ENCODE assay signal across 9 mouse cellular contexts in genomic region chr4:63557124-63558059, GRCm38 (mm10). TPM values are rescaled to one million over a fixed set of nuclear protein-coding genes. Genes with fewer than 3 reads are reported as not detected.
DNase-seq lines count a peak whose midpoint lies in the region; ATAC-seq lines count a peak whose summit lies in the region.
"Had no signal": no experiment of that assay in that cellular context is flagged by ENCODE, and none has a peak within 500 bp of the region (broad histone marks: within the 10 kb centered on the region; RNA-seq: fewer than 3 reads in every experiment).

No protein-coding gene starts in this region.

- peaks cover 3% of the 10 kb centered on the region; the same call in 1 of the 2 replicates for H3K36me3 ChIP-seq in forebrain, embryonic 11.5 days (ENCODE audit: control insufficient read depth, insufficient read depth, low read length)
- peaks cover 17% of the 10 kb centered on the region for H3K36me3 ChIP-seq in kidney, embryonic 16.5 days (ENCODE audit: insufficient read depth, low read length)
- H3K36me3 ChIP-seq in midbrain, embryonic 10.5 days: peaks cover 15% of the 10 kb centered on the region

- no peaks in the 10 kb centered on the region for H3K27me3 ChIP-seq in forebrain, embryonic 11.5 days (ENCODE audit: control insufficient read depth, insufficient read depth, low read length)
- H3K27me3 ChIP-seq in kidney, embryonic 16.5 days (ENCODE audit: insufficient read depth, low read length): no peaks in the 10 kb centered on the region
- H3K27me3 ChIP-seq in midbrain, embryonic 10.5 days (ENCODE audit: low read depth, poor library complexity, severe bottlenecking): peaks cover 7% of the 10 kb centered on the region; the same call in 1 of the 2 replicates

- H3K4me2 ChIP-seq in forebrain, embryonic 11.5 days (ENCODE audit: low read depth, low read length, severe bottlenecking): peak overlapping the region; percentile 88; the same call in 1 of the 2 replicates
- H3K4me2 ChIP-seq in kidney, embryonic 16.5 days (replicated peaks; ENCODE audit: low read depth, low read length): peak overlapping the region; percentile 88; the same call in 1 of the 2 replicates

- 23% methylated on average over 16 of the region's 16 CpGs for WGBS in forebrain, embryonic 11.5 days
- WGBS in kidney, embryonic 16.5 days: 31% methylated on average over 16 of the region's 16 CpGs
- 21% methylated on average over 16 of the region's 16 CpGs for WGBS in midbrain, embryonic 10.5 days

- no peak; the same call in 1 of the 2 replicates for ATAC-seq in forebrain, embryonic 11.5 days (replicated peaks; ENCODE audit: low FRiP score)
- ATAC-seq in kidney, embryonic 16.5 days (ENCODE audit: low FRiP score, low TSS enrichment): peak; percentile 53
- ATAC-seq in megakaryocyte-erythroid progenitor cell, adult 5-6 weeks (replicated peaks; ENCODE audit: low FRiP score, low TSS enrichment, poor library complexity, severe bottlenecking): no peak
- ATAC-seq in inflammation-experienced regulatory T-cells, adult 6 months: no peak

- H3K27ac ChIP-seq in forebrain, embryonic 11.5 days (ENCODE audit: low read depth, low read length): no peak overlapping the region
- peak overlapping the region; percentile 54 for H3K27ac ChIP-seq in kidney, embryonic 16.5 days (ENCODE audit: low read length)
- peak overlapping the region; percentile 95 for H3K27ac ChIP-seq in midbrain, embryonic 10.5 days (replicated peaks)

- no peaks in the 10 kb centered on the region for H3K9me3 ChIP-seq in forebrain, embryonic 11.5 days (ENCODE audit: control insufficient read depth, low read length)
- H3K9me3 ChIP-seq in kidney, embryonic 16.5 days (ENCODE audit: low read length): no peaks in the 10 kb centered on the region
- H3K9me3 ChIP-seq in midbrain, embryonic 10.5 days (replicated peaks): no peaks in the 10 kb centered on the region

- H3K4me1 ChIP-seq in forebrain, embryonic 11.5 days (replicated peaks; ENCODE audit: control insufficient read depth, insufficient read depth, low read length): peaks cover 10% of the 10 kb centered on the region
- peaks cover 40% of the 10 kb centered on the region for H3K4me1 ChIP-seq in kidney, embryonic 16.5 days (ENCODE audit: insufficient read depth, low read length)
- H3K4me1 ChIP-seq in midbrain, embryonic 10.5 days: peaks cover 86% of the 10 kb centered on the region

- H3K4me3 ChIP-seq in forebrain, embryonic 11.5 days (ENCODE audit: low read depth, low read length): no peak overlapping the region
- H3K4me3 ChIP-seq in kidney, embryonic 16.5 days (ENCODE audit: low read length): no peak overlapping the region
- H3K4me3 ChIP-seq in midbrain, embryonic 10.5 days: peak overlapping the region; percentile 72

- peak; percentile 46 for DNase-seq in adrenal gland, postnatal 10 days
- DNase-seq in adrenal gland, postnatal 4 days (ENCODE audit: low spot score in 2 of 2): no peak
- DNase-seq in B cell, adult 2 months: peak; percentile 10 to 17
- DNase-seq in forebrain, embryonic 11.5 days (ENCODE audit: low spot score): no peak
- no peak for DNase-seq in midbrain, embryonic 10.5 days (ENCODE audit: low spot score)

- H3K9ac ChIP-seq in forebrain, embryonic 11.5 days (ENCODE audit: low read length): peak overlapping the region; percentile 87; the same call in 1 of the 2 replicates
- H3K9ac ChIP-seq in kidney, embryonic 16.5 days (replicated peaks; ENCODE audit: low read length): peak overlapping the region; percentile 82

RNA-seq across cellular contexts. Expression of gene Tmem268, which starts 1.2 kb away (rescaled TPM):
- 10 to 100 TPM; 10.8 to 15.0 TPM for total RNA-seq in adrenal gland, postnatal 10 days (2021)
- 10 to 100 TPM; 10.8 to 14.2 TPM for total RNA-seq in adrenal gland, postnatal 4 days (2021)
- polyA plus RNA-seq in forebrain, embryonic 11.5 days (2014; fragmentation: Nextera tagmentation; extraction: Ambion mirVana): 6.0 and 8.1 TPM in 2 replicates
- 6.6 TPM in 2 replicates for polyA plus RNA-seq in kidney, embryonic 16.5 days (2015; fragmentation: Nextera tagmentation; extraction: Ambion mirVana)
- polyA plus RNA-seq in midbrain, embryonic 10.5 days (2016; fragmentation: Nextera tagmentation; extraction: Ambion mirVana): 9.7 and 10.0 TPM in 2 replicates
- total RNA-seq in megakaryocyte-erythroid progenitor cell, adult 5-6 weeks (2014; fragmentation: Nextera tagmentation): 9.5 and 14.3 TPM in 2 replicates
- total RNA-seq in megakaryocyte-erythroid progenitor cell, adult 5-6 weeks (2017): 5.3 and 27.9 TPM in 2 replicates
- 10 to 100 TPM; 17.1 to 23.9 (median 19.5) TPM for polyA plus RNA-seq in inflammation-experienced regulatory T-cells, adult 6 months (2017; shearing (Covaris generic))

RNA-seq across cellular contexts. Expression of gene Atp6v1g1, which starts 12.8 kb away (rescaled TPM):
- total RNA-seq in adrenal gland, postnatal 10 days (2021): 100 to 1,000 TPM; 128 to 131 TPM
- total RNA-seq in adrenal gland, postnatal 4 days (2021): 100 to 1,000 TPM; 148 TPM
- 298 and 308 TPM in 2 replicates for polyA plus RNA-seq in forebrain, embryonic 11.5 days (2014; fragmentation: Nextera tagmentation; extraction: Ambion mirVana)
- polyA plus RNA-seq in kidney, embryonic 16.5 days (2015; fragmentation: Nextera tagmentation; extraction: Ambion mirVana): 305 and 320 TPM in 2 replicates
- 290 and 319 TPM in 2 replicates for polyA plus RNA-seq in midbrain, embryonic 10.5 days (2016; fragmentation: Nextera tagmentation; extraction: Ambion mirVana)
- 58.7 and 92.6 TPM in 2 replicates for total RNA-seq in megakaryocyte-erythroid progenitor cell, adult 5-6 weeks (2014; fragmentation: Nextera tagmentation)
- 57.0 and 85.8 TPM in 2 replicates for total RNA-seq in megakaryocyte-erythroid progenitor cell, adult 5-6 weeks (2017)
- 100 to 1,000 TPM; 197 to 241 (median 218) TPM for polyA plus RNA-seq in inflammation-experienced regulatory T-cells, adult 6 months (2017; shearing (Covaris generic))

RNA-seq across cellular contexts. Expression of gene Gm11213, which starts 47.7 kb away (rescaled TPM):
- not detected for total RNA-seq in adrenal gland, postnatal 10 days (2021)
- total RNA-seq in adrenal gland, postnatal 4 days (2021): not detected
- polyA plus RNA-seq in forebrain, embryonic 11.5 days (2014; fragmentation: Nextera tagmentation; extraction: Ambion mirVana): not detected in 2 replicates
- polyA plus RNA-seq in kidney, embryonic 16.5 days (2015; fragmentation: Nextera tagmentation; extraction: Ambion mirVana): not detected in 2 replicates
- polyA plus RNA-seq in midbrain, embryonic 10.5 days (2016; fragmentation: Nextera tagmentation; extraction: Ambion mirVana): not detected in 2 replicates
- total RNA-seq in megakaryocyte-erythroid progenitor cell, adult 5-6 weeks (2014; fragmentation: Nextera tagmentation): not detected in 2 replicates
- total RNA-seq in megakaryocyte-erythroid progenitor cell, adult 5-6 weeks (2017): not detected in 2 replicates
- polyA plus RNA-seq in inflammation-experienced regulatory T-cells, adult 6 months (2017; shearing (Covaris generic)): not detected
- polyA plus RNA-seq: large intestine, adult 2 months had no signal

Comparison
In these comparisons a context has a peak if more than half of its experiments do, and no peak if none do; other contexts are left out.
1. DNase-seq: peak in adrenal gland, postnatal 10 days (single experiment) and B cell, adult 2 months (2 of 2); none in adrenal gland, postnatal 4 days (0 of 2), forebrain, embryonic 11.5 days (single experiment) and midbrain, embryonic 10.5 days (single experiment).